Mouse (Mus musculus) erythroblast, embryonic 14.5 days (primary cell): Measurements from ENCODE around the gene Elovl5. TPM values are rescaled to one million over a fixed set of nuclear protein-coding genes. Genes with fewer than 3 reads are reported as not detected.

Source experiments
- H3K27me3 ChIP-seq: 2 replicates; pipeline ENCODE4 v1.6.1; 2012; ENCODE audit warnings: inconsistent platforms; ENCODE audit not compliant: control insufficient read depth
- H3K36me3 ChIP-seq: 2 replicates; pipeline ENCODE4 v1.6.1; 2012; ENCODE audit warnings: mild to moderate bottlenecking, inconsistent platforms; ENCODE audit not compliant: control insufficient read depth
- H3K4me1 ChIP-seq: 2 replicates; pipeline ENCODE4 v1.6.1; 2012; ENCODE audit warnings: inconsistent platforms; ENCODE audit not compliant: control insufficient read depth
- H3K4me3 ChIP-seq: replicated peaks from 2 replicates; pipeline ENCODE3; 2012; ENCODE audit warnings: moderate library complexity, mild to moderate bottlenecking, inconsistent platforms
- H3K9me3 ChIP-seq: 2 replicates; pipeline ENCODE4 v1.6.1; 2012; ENCODE audit warnings: low read length, inconsistent platforms, mixed read lengths; ENCODE audit not compliant: control insufficient read depth
- GATA1 ChIP-seq: IDR thresholded peaks from 2 replicates; pipeline ENCODE4 v1.6.1; 2012; ENCODE audit warnings: low read length, inconsistent platforms, mixed read lengths
- TAL1 ChIP-seq: IDR thresholded peaks from 3 replicates; pipeline ENCODE4 v1.6.1; 2012; ENCODE audit warnings: low read length, inconsistent platforms, mixed read lengths
- polyA plus RNA-seq: library from polyadenylated mRNA; stranded (reverse); fragments of >175 nt; gene quantifications from 2 replicates; pipeline ENCODE4 v1.2.3, GENCODE M21; 2012

The Elovl5 gene
- polyA plus RNA-seq, 1 experiment = 0.09 TPM

GRCm38 (mm10) chr9:77926151-77926550 lies 9.0 kb downstream of the Elovl5 start:
- no peaks in the 10 kb centered on the region for H3K9me3 ChIP-seq
- TF ChIP-seq TAL1 = no peak
- no peak for TF ChIP-seq GATA1
- H3K4me3 ChIP-seq = no peak overlapping the region
- H3K36me3 ChIP-seq = peaks cover 3% of the 10 kb centered on the region
- no peaks in the 10 kb centered on the region for H3K27me3 ChIP-seq
- peaks cover 32% of the 10 kb centered on the region for H3K4me1 ChIP-seq

GRCm38 (mm10) chr9:77926911-77927310 lies 9.7 kb downstream of the Elovl5 start:
- Histone ChIP-seq H3K27me3 (no peaks in the 10 kb centered on the region), H3K9me3 (no peaks in the 10 kb centered on the region), H3K4me3 (no peak overlapping the region), H3K36me3 (peaks cover 3% of the 10 kb centered on the region), H3K4me1 (peaks cover 32% of the 10 kb centered on the region)
- no peak for TF ChIP-seq TAL1

GRCm38 (mm10) chr9:77927431-77927830 lies 10.3 kb downstream of the Elovl5 start:
- Histone ChIP-seq H3K4me1 (peaks cover 32% of the 10 kb centered on the region), H3K9me3 (no peaks in the 10 kb centered on the region), H3K36me3 (peaks cover 3% of the 10 kb centered on the region), H3K27me3 (no peaks in the 10 kb centered on the region), H3K4me3 (no peak overlapping the region)
- TF ChIP-seq TAL1 = no peak
- TF ChIP-seq GATA1 = no peak

GRCm38 (mm10) chr9:77928769-77929168 lies 11.6 kb downstream of the Elovl5 start:
- TF ChIP-seq TAL1 (no peak), GATA1 (no peak)
- Histone ChIP-seq H3K36me3 (no peaks in the 10 kb centered on the region; the same call in 1 of the 2 replicates), H3K27me3 (no peaks in the 10 kb centered on the region), H3K9me3 (peaks cover 3% of the 10 kb centered on the region; the same call in 1 of the 2 replicates), H3K4me3 (no peak overlapping the region), H3K4me1 (peaks cover 32% of the 10 kb centered on the region)

- no peak overlapping the region for H3K4me3 ChIP-seq
- H3K9me3 ChIP-seq = peaks cover 3% of the 10 kb centered on the region; the same call in 1 of the 2 replicates
- H3K27me3 ChIP-seq = no peaks in the 10 kb centered on the region
- TF ChIP-seq TAL1 = no peak
- no peak for TF ChIP-seq GATA1
- no peaks in the 10 kb centered on the region; the same call in 1 of the 2 replicates for H3K36me3 ChIP-seq
- H3K4me1 ChIP-seq = peaks cover 32% of the 10 kb centered on the region
These were observed 12.1 kb downstream of the Elovl5 start for GRCm38 (mm10) chr9:77929296-77929695.

- Histone ChIP-seq H3K9me3 (peaks cover 3% of the 10 kb centered on the region; the same call in 1 of the 2 replicates), H3K4me1 (peaks cover 32% of the 10 kb centered on the region), H3K4me3 (no peak overlapping the region), H3K36me3 (no peaks in the 10 kb centered on the region; the same call in 1 of the 2 replicates), H3K27me3 (no peaks in the 10 kb centered on the region)
- TF ChIP-seq GATA1 = no peak
- TF ChIP-seq TAL1 = no peak
These were observed 13.1 kb downstream of the Elovl5 start for GRCm38 (mm10) chr9:77930036-77930859.

- H3K4me1 ChIP-seq = peaks cover 30% of the 10 kb centered on the region
- no peak overlapping the region for H3K4me3 ChIP-seq
- H3K36me3 ChIP-seq = no peaks in the 10 kb centered on the region; the same call in 1 of the 2 replicates
- peaks cover 3% of the 10 kb centered on the region; the same call in 1 of the 2 replicates for H3K9me3 ChIP-seq
- TF ChIP-seq TAL1 (no peak), GATA1 (no peak)
- H3K27me3 ChIP-seq = no peaks in the 10 kb centered on the region
These were observed 13.7 kb downstream of the Elovl5 start for GRCm38 (mm10) chr9:77930860-77931184.

GRCm38 (mm10) chr9:77931740-77932139 lies 14.6 kb downstream of the Elovl5 start:
- H3K36me3 ChIP-seq = no peaks in the 10 kb centered on the region; the same call in 1 of the 2 replicates
- peaks cover 3% of the 10 kb centered on the region; the same call in 1 of the 2 replicates for H3K9me3 ChIP-seq
- H3K4me1 ChIP-seq = peaks cover 28% of the 10 kb centered on the region
- no peak for TF ChIP-seq TAL1
- TF ChIP-seq GATA1 = no peak
- H3K27me3 ChIP-seq = no peaks in the 10 kb centered on the region
- no peak overlapping the region for H3K4me3 ChIP-seq

- H3K4me3 ChIP-seq = no peak overlapping the region
- peaks cover 3% of the 10 kb centered on the region; the same call in 1 of the 2 replicates for H3K9me3 ChIP-seq
- H3K27me3 ChIP-seq = no peaks in the 10 kb centered on the region
- TF ChIP-seq TAL1 (no peak), GATA1 (no peak)
- peaks cover 5% of the 10 kb centered on the region; the same call in 1 of the 2 replicates for H3K4me1 ChIP-seq
- H3K36me3 ChIP-seq = no peaks in the 10 kb centered on the region
These were observed 18.9 kb downstream of the Elovl5 start for GRCm38 (mm10) chr9:77935818-77936611.
